Mouse (Mus musculus) brown adipose tissue, adult 24 weeks (tissue): ENCODE results near the gene Ccdc88a. TPM values are rescaled to one million over a fixed set of nuclear protein-coding genes. Genes with fewer than 3 reads are reported as not detected.

ENCODE experiments used
- polyA plus RNA-seq: library from polyadenylated mRNA; stranded (reverse); fragments of >200 nt; gene quantifications from 2 replicates; pipeline ENCODE4 v1.2.4, GENCODE M21; 2012; ENCODE audit not compliant: missing spikeins, insufficient read depth, insufficient read length

Ccdc88a gene
- polyA plus RNA-seq, 1 experiment = 6.8 TPM

Other genes with a start within 250 kb of the Ccdc88a start
- 37.5 and 45.9 TPM in 2 replicates for gene Pnpt1, start 242.9 kb upstream of the Ccdc88a start, polyA plus RNA-seq
- gene Ppp4r3b, start 200.8 kb upstream of the Ccdc88a start, polyA plus RNA-seq = 37.5 and 44.4 TPM in 2 replicates
- gene Cfap36, start 126.2 kb upstream of the Ccdc88a start, polyA plus RNA-seq = 20.9 and 24.3 TPM in 2 replicates
- gene Prorsd1, start 141.4 kb downstream of the Ccdc88a start, polyA plus RNA-seq = 45.5 and 67.5 TPM in 2 replicates
- 51.4 and 54.4 TPM in 2 replicates for gene Mtif2, start 152.8 kb downstream of the Ccdc88a start, polyA plus RNA-seq
- gene Clhc1, start 174.3 kb downstream of the Ccdc88a start, polyA plus RNA-seq = not detected in 2 replicates
- 581 and 723 TPM in 2 replicates for gene Rps27a, start 174.5 kb downstream of the Ccdc88a start, polyA plus RNA-seq